Mouse (Mus musculus) limb, embryonic 14.5 days (tissue): Measurements from ENCODE around the gene Abl1. TPM values are rescaled to one million over a fixed set of nuclear protein-coding genes. Genes with fewer than 3 reads are reported as not detected.

ENCODE experiments used
- ATAC-seq: fragments of 200-750 bp; cut with Nextera tagmentation; 2 replicates; pipeline ENCODE4 v1.8.0; 2017; ENCODE audit warnings: low read depth, moderate number of reproducible peaks, moderate TSS enrichment; ENCODE audit not compliant: low FRiP score
- DNase-seq: peaks from one replicate; pipeline ENCODE4 v3.0.0-alpha.2; 2015; ENCODE audit warnings: low spot score
- H3K27ac ChIP-seq: fragments of 300-500 bp; sonication (generic); replicated peaks from 2 replicates; pipeline ENCODE4 v1.5.1; 2014; ENCODE audit warnings: low read depth, mild to moderate bottlenecking, low read length, moderate library complexity, mixed read lengths
- H3K27me3 ChIP-seq: fragments of 300-500 bp; sonication (generic); 2 replicates; pipeline ENCODE4 v1.6.1; 2014; ENCODE audit warnings: low read length, mixed read lengths; ENCODE audit not compliant: control insufficient read depth, insufficient read depth
- H3K36me3 ChIP-seq: fragments of 300-500 bp; sonication (generic); 2 replicates; pipeline ENCODE4 v1.6.1; 2014; ENCODE audit warnings: mild to moderate bottlenecking, low read length, moderate library complexity, mixed read lengths; ENCODE audit not compliant: control insufficient read depth, insufficient read depth
- H3K4me1 ChIP-seq: fragments of 300-500 bp; sonication (generic); 2 replicates; pipeline ENCODE4 v1.6.1; 2014; ENCODE audit warnings: antibody characterized with exemption, low read length, mixed read lengths; ENCODE audit not compliant: control insufficient read depth, insufficient read depth
- H3K4me2 ChIP-seq: fragments of 300-500 bp; sonication (generic); replicated peaks from 2 replicates; pipeline ENCODE4 v1.6.1; 2014; ENCODE audit warnings: low read depth, mild to moderate bottlenecking, low read length, moderate library complexity; ENCODE audit not compliant: severe bottlenecking
- H3K4me3 ChIP-seq: fragments of 300-500 bp; sonication (generic); replicated peaks from 2 replicates; pipeline ENCODE4 v1.5.1; 2014; ENCODE audit warnings: low read length
- H3K9ac ChIP-seq: fragments of 300-500 bp; sonication (generic); 2 replicates; pipeline ENCODE4 v1.6.1; 2014; ENCODE audit warnings: mild to moderate bottlenecking, low read depth, low read length, moderate library complexity; ENCODE audit not compliant: severe bottlenecking
- H3K9me3 ChIP-seq: fragments of 300-500 bp; sonication (generic); 2 replicates; pipeline ENCODE4 v1.6.1; 2016; ENCODE audit warnings: low read length; ENCODE audit not compliant: control insufficient read depth
- POLR2A ChIP-seq: fragments of 200-500 bp; IDR thresholded peaks from 2 replicates; pipeline ENCODE4 v1.8.0; 2012; ENCODE audit warnings: inconsistent platforms, mild to moderate bottlenecking, moderate library complexity, borderline replicate concordance; ENCODE audit not compliant: insufficient read depth, insufficient read length; ENCODE audit errors: extremely low read depth
- WGBS: fragments of 180-500 bp; shearing (Covaris S2); extraction: QIAGEN DNeasy Blood & Tissue Kit; methylation state at CpG from one replicate; pipeline ENCODE4 v1.1.7; 2014; 5-methylcytosine and 5-hydroxymethylcytosine counted together
- polyA plus RNA-seq, 2 experiments: library from polyadenylated mRNA; depleted of rRNA in 1 of 2; stranded (reverse) in 1 of 2; unstranded in 1 of 2; fragments of >200 nt; fragmentation: Nextera tagmentation in 1 of 2; extraction: Ambion mirVana in 1 of 2; gene quantifications; 2 replicates each; pipeline versions ENCODE4 v1.2.1 to v1.2.3; 2012 to 2014

The Abl1 gene
- polyA plus RNA-seq, 2 experiments: 49.0 to 104 TPM

DNA sequence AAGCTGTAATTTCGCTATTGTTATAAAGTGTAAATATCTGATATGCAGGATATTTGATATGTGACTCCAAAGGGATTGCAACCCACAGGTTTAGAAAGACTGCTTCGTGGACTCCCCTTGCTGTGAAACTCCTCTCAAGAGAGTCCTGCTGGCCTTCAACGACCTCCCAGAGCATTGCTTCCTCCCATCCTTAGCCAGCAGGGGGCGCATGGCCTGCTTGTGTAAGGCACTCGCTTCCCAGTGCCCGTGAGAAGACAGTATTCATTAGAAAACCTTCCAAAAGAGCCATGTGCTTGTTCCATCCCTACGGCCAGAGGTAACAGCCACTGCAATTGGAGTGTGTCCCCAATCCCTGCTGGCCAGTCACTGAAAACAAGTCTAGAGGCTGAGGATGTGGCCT, 98.9 kb downstream of the Abl1 start:
- Histone ChIP-seq H3K4me3 (no peak overlapping the region), H3K36me3 (peaks cover 94% of the 10 kb centered on the region), H3K9me3 (no peaks in the 10 kb centered on the region), H3K27me3 (no peaks in the 10 kb centered on the region), H3K9ac (no peak overlapping the region), H3K4me2 (no peak overlapping the region), H3K4me1 (no peaks in the 10 kb centered on the region), H3K27ac (no peak overlapping the region)
- ATAC-seq: no peak
- no peak for TF ChIP-seq POLR2A
- DNase-seq: peak; percentile 68
- WGBS: 19% methylated on average over 7 of the region's 7 CpGs

GRCm38 (mm10) chr2:31788227-31788626, 100.1 kb downstream of the Abl1 start:
- no peak for DNase-seq
- Histone ChIP-seq H3K4me3 (no peak overlapping the region), H3K27ac (no peak overlapping the region), H3K4me2 (no peak overlapping the region), H3K27me3 (no peaks in the 10 kb centered on the region), H3K9me3 (no peaks in the 10 kb centered on the region), H3K36me3 (peaks cover 94% of the 10 kb centered on the region), H3K9ac (no peak overlapping the region), H3K4me1 (no peaks in the 10 kb centered on the region)
- ATAC-seq: no peak
- WGBS: 90% methylated on average over 3 of the region's 3 CpGs
- no peak for TF ChIP-seq POLR2A

GRCm38 (mm10) chr2:31789215-31789614, 101.0 kb downstream of the Abl1 start:
- peaks cover 94% of the 10 kb centered on the region for H3K36me3 ChIP-seq
- ATAC-seq: no peak
- WGBS: 100% methylated on average over 2 of the region's 2 CpGs

DNA sequence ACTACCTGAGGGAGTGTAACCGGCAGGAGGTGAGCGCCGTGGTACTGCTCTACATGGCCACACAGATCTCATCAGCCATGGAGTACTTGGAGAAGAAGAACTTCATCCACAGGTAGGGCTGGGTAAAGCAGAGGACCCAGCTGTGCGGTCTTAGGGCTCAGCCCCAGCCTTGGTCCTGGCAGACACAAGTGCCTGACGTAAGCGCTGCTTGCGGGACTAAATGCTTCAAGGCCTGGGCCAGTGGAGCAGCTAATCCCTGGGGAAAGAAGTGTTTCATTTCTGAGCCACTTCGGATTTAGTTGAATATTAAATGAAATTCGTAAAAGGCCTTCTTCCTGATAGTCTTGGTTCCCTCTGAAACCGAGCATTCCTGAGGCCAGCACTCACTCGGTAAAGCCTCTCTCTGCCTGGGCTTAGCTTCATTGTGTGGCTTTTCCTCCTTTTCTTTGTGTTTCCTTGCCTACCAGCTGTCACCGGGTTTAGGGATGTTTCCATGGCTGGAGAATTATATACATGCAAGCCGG, 102.6 kb downstream of the Abl1 start:
- TF ChIP-seq POLR2A: no peak
- peaks cover 94% of the 10 kb centered on the region for H3K36me3 ChIP-seq
- ATAC-seq (no peak), DNase-seq (no peak)
- H3K9ac ChIP-seq: no peak overlapping the region
- H3K27ac ChIP-seq: no peak overlapping the region
- H3K9me3 ChIP-seq: no peaks in the 10 kb centered on the region
- H3K27me3 ChIP-seq: no peaks in the 10 kb centered on the region
- H3K4me1 ChIP-seq: no peaks in the 10 kb centered on the region
- H3K4me2 ChIP-seq: no peak overlapping the region
- 84% methylated on average over 13 of the region's 13 CpGs for WGBS
- no peak overlapping the region for H3K4me3 ChIP-seq

More at GRCm38 (mm10) chr2:31789215-31789614, 101.0 kb downstream of the Abl1 start:
- Histone ChIP-seq H3K9me3 (no peaks in the 10 kb centered on the region), H3K27ac (no peak overlapping the region), H3K4me3 (no peak overlapping the region), H3K9ac (no peak overlapping the region), H3K27me3 (no peaks in the 10 kb centered on the region), H3K4me1 (no peaks in the 10 kb centered on the region), H3K4me2 (no peak overlapping the region)
- no peak for TF ChIP-seq POLR2A
- DNase-seq: no peak

DNA sequence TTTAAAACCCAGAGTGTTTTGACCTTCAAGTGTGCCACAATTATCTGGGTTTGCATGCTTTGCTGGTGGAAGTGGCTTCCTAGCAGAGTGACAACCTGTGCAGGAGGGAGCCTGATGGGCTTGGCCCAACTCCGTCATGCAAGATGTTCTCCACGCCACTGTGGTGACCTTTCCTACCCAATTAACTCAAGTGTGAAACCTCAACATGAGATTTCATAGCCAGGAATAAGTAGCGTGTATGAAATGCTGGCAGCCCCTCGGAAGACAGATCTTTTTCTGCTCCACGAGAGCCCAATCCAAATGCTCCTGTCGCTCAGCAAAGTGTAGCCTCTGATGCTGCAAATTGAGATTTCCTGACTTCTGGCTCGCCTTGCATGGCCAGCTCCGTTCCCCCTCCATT, 103.1 kb downstream of the Abl1 start:
- Histone ChIP-seq H3K36me3 (peaks cover 94% of the 10 kb centered on the region), H3K4me3 (no peak overlapping the region), H3K4me1 (no peaks in the 10 kb centered on the region), H3K9me3 (no peaks in the 10 kb centered on the region), H3K27ac (no peak overlapping the region), H3K9ac (no peak overlapping the region), H3K27me3 (no peaks in the 10 kb centered on the region), H3K4me2 (no peak overlapping the region)
- DNase-seq (no peak), ATAC-seq (no peak)
- no peak for TF ChIP-seq POLR2A
- WGBS: 90% methylated on average over 8 of the region's 8 CpGs

GRCm38 (mm10) chr2:31792611-31793010, 104.4 kb downstream of the Abl1 start:
- H3K36me3 ChIP-seq: peaks cover 94% of the 10 kb centered on the region
- DNase-seq: no peak
- ATAC-seq: no peak
- no peaks in the 10 kb centered on the region for H3K4me1 ChIP-seq
- no peak for TF ChIP-seq POLR2A
- no peak overlapping the region for H3K27ac ChIP-seq
- 84% methylated on average over 6 of the region's 6 CpGs for WGBS
- no peak overlapping the region for H3K4me3 ChIP-seq
- H3K9me3 ChIP-seq: no peaks in the 10 kb centered on the region
- no peak overlapping the region for H3K4me2 ChIP-seq
- H3K9ac ChIP-seq: no peak overlapping the region
- H3K27me3 ChIP-seq: no peaks in the 10 kb centered on the region
